Mouse (Mus musculus) hindbrain, embryonic 13.5 days (tissue): ENCODE results near the gene Chmp3. TPM values are rescaled to one million over a fixed set of nuclear protein-coding genes. Genes with fewer than 3 reads are reported as not detected.

ENCODE experiments used
- ATAC-seq: fragments of 200-750 bp; cut with Nextera tagmentation; 2 replicates; pipeline ENCODE4 v1.8.0; 2017; ENCODE audit warnings: moderate TSS enrichment; ENCODE audit not compliant: low FRiP score
- H3K27ac ChIP-seq: fragments of 300-500 bp; sonication (generic); 2 replicates; pipeline ENCODE4 v1.5.1; 2015; ENCODE audit warnings: inconsistent platforms, mild to moderate bottlenecking, moderate library complexity
- H3K27me3 ChIP-seq: fragments of 300-500 bp; sonication (generic); 2 replicates; pipeline ENCODE4 v1.6.1; 2015; ENCODE audit warnings: mild to moderate bottlenecking, inconsistent platforms
- H3K36me3 ChIP-seq: fragments of 300-500 bp; sonication (generic); 2 replicates; pipeline ENCODE4 v1.6.1; 2015; ENCODE audit warnings: mild to moderate bottlenecking, inconsistent platforms
- H3K4me1 ChIP-seq: fragments of 300-500 bp; sonication (generic); replicated peaks from 2 replicates; pipeline ENCODE4 v1.6.1; 2015; ENCODE audit warnings: inconsistent platforms
- H3K4me2 ChIP-seq: fragments of 300-500 bp; sonication (generic); 2 replicates; pipeline ENCODE4 v1.6.1; 2015; ENCODE audit warnings: inconsistent platforms, mild to moderate bottlenecking, moderate library complexity
- H3K4me3 ChIP-seq: fragments of 300-500 bp; sonication (generic); 2 replicates; pipeline ENCODE4 v1.5.1; 2015; ENCODE audit warnings: mild to moderate bottlenecking, inconsistent platforms
- H3K9ac ChIP-seq: fragments of 300-500 bp; sonication (generic); 2 replicates; pipeline ENCODE4 v1.6.1; 2015; ENCODE audit warnings: mild to moderate bottlenecking, inconsistent platforms
- H3K9me3 ChIP-seq: fragments of 300-500 bp; sonication (generic); 2 replicates; pipeline ENCODE4 v1.6.1; 2016; ENCODE audit warnings: inconsistent platforms
- WGBS: fragments of 180-500 bp; shearing (Covaris S2); methylation state at CpG from one replicate; pipeline ENCODE4 v1.1.7; 2015; 5-methylcytosine and 5-hydroxymethylcytosine counted together
- polyA plus RNA-seq: library from polyadenylated mRNA; unstranded; fragments of >200 nt; fragmentation: Nextera tagmentation; extraction: Ambion mirVana; gene quantifications from 2 replicates; pipeline ENCODE4 v1.2.1, GENCODE M21; 2015

Gene Chmp3
- polyA plus RNA-seq, 1 experiment from 2014 or later, result 53.9 TPM

DNA sequence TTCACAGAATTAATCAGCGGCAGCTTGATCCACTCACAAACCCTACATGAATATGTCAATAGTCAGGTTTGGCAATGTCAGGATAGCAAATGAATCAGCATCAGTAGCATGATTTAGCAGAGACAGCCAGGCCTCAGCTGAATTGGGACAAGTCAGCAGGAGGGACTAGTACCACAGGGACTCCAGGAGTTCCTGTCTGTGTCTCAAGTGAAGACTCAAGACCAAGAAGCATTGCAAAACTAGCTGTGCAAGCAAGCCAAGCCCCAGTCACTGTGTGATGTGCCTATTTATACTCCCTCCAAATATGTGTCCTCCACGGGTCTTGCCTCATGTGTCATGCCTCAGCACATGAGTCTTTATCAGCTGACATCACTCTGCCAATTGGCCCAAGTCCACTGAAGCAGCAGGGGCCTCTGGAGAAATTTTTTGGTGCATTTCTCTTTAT, 11.9 kb downstream of the Chmp3 start:
- 94% methylated on average over 2 of the region's 2 CpGs for WGBS
- Histone ChIP-seq H3K4me1 (no peaks in the 10 kb centered on the region), H3K9me3 (no peaks in the 10 kb centered on the region), H3K36me3 (peaks cover 8% of the 10 kb centered on the region), H3K4me3 (no peak overlapping the region), H3K4me2 (no peak overlapping the region), H3K27ac (no peak overlapping the region), H3K9ac (no peak overlapping the region), H3K27me3 (no peaks in the 10 kb centered on the region)
- no peak for ATAC-seq

GRCm38 (mm10) chr6:71556826-71557225, 13.2 kb downstream of the Chmp3 start:
- Histone ChIP-seq H3K9ac (no peak overlapping the region), H3K4me2 (no peak overlapping the region), H3K27me3 (no peaks in the 10 kb centered on the region), H3K9me3 (no peaks in the 10 kb centered on the region), H3K4me3 (no peak overlapping the region), H3K4me1 (no peaks in the 10 kb centered on the region), H3K36me3 (peaks cover 17% of the 10 kb centered on the region), H3K27ac (no peak overlapping the region)
- ATAC-seq, result no peak
- 100% methylated on average over 2 of the region's 2 CpGs for WGBS

GRCm38 (mm10) chr6:71568616-71569015, 25.0 kb downstream of the Chmp3 start:
- H3K9me3 ChIP-seq, result no peaks in the 10 kb centered on the region
- H3K27me3 ChIP-seq, result no peaks in the 10 kb centered on the region
- peaks cover 28% of the 10 kb centered on the region; the same call in 1 of the 2 replicates for H3K36me3 ChIP-seq
- 94% methylated on average over 3 of the region's 3 CpGs for WGBS
- H3K4me1 ChIP-seq, result no peaks in the 10 kb centered on the region; the same call in 1 of the 2 replicates
- no peak overlapping the region for H3K4me3 ChIP-seq
- no peak overlapping the region for H3K4me2 ChIP-seq
- H3K27ac ChIP-seq, result no peak overlapping the region
- no peak overlapping the region for H3K9ac ChIP-seq
- ATAC-seq, result no peak

DNA sequence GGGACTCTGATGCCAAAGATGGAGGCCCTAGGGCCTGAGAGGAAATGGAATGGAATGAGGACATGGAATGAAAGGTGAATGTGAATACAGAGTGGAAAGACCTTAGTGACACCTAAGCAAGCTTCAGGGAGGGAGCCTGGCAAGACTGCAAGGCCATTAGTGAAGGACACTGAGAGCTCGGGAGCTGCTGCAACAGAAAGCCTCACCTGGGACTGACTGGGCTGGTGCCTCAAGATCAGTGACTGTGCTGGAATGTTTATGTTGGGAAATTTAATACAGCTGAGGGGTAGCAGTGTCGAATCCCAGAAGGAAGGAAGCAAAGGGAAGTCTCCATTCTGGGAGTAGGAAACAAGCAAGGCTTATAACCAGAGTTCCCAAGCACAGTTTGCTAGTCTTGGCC, 25.4 kb downstream of the Chmp3 start:
- Histone ChIP-seq H3K27ac (no peak overlapping the region), H3K9me3 (no peaks in the 10 kb centered on the region), H3K36me3 (peaks cover 32% of the 10 kb centered on the region), H3K9ac (no peak overlapping the region), H3K4me2 (no peak overlapping the region), H3K4me3 (no peak overlapping the region), H3K4me1 (no peaks in the 10 kb centered on the region; the same call in 1 of the 2 replicates), H3K27me3 (no peaks in the 10 kb centered on the region)
- 80% methylated on average over 2 of the region's 2 CpGs for WGBS
- no peak for ATAC-seq

GRCm38 (mm10) chr6:71575359-71575758, 31.8 kb downstream of the Chmp3 start:
- H3K36me3 ChIP-seq, result peaks cover 56% of the 10 kb centered on the region
- no peaks in the 10 kb centered on the region for H3K9me3 ChIP-seq
- H3K4me2 ChIP-seq, result no peak overlapping the region
- WGBS, result 95% methylated on average over 1 of the region's 1 CpGs
- no peak overlapping the region for H3K9ac ChIP-seq
- no peak overlapping the region for H3K27ac ChIP-seq
- no peak overlapping the region for H3K4me3 ChIP-seq
- no peaks in the 10 kb centered on the region for H3K4me1 ChIP-seq
- ATAC-seq, result no peak
- H3K27me3 ChIP-seq, result no peaks in the 10 kb centered on the region

- Histone ChIP-seq H3K27me3 (no peaks in the 10 kb centered on the region), H3K9ac (no peak overlapping the region), H3K4me3 (no peak overlapping the region), H3K4me2 (no peak overlapping the region), H3K4me1 (no peaks in the 10 kb centered on the region), H3K36me3 (peaks cover 39% of the 10 kb centered on the region), H3K9me3 (no peaks in the 10 kb centered on the region), H3K27ac (no peak overlapping the region)
- 95% methylated on average over 11 of the region's 11 CpGs for WGBS
- ATAC-seq, result no peak
Observed at GRCm38 (mm10) chr6:71579478-71579877, 35.9 kb downstream of the Chmp3 start.

- Histone ChIP-seq H3K27me3 (no peaks in the 10 kb centered on the region), H3K9me3 (no peaks in the 10 kb centered on the region), H3K9ac (no peak overlapping the region), H3K4me3 (no peak overlapping the region), H3K27ac (no peak overlapping the region), H3K4me1 (no peaks in the 10 kb centered on the region), H3K4me2 (no peak overlapping the region), H3K36me3 (peaks cover 48% of the 10 kb centered on the region)
- ATAC-seq, result no peak
- 80% methylated on average over 4 of the region's 4 CpGs for WGBS
Observed at GRCm38 (mm10) chr6:71583198-71583597, 39.6 kb downstream of the Chmp3 start.

DNA sequence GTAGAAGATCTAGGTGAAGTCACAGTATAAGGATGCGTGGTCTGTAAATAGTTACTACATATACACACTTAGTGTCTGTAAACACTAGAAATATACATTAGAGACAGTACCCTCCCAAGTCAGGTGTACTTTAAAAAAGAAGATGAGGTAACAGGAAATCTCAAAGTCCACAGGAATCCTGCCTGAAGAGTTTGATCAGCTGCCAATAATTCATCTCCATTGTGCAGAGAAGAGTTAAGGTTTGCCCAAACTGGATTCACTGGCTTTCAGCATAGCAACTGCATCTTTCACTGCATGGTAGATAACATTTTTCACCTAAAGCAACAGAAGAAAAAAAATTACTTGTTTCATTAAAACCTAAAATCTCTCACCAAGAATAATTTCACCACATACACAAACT, 45.8 kb downstream of the Chmp3 start:
- no peak for ATAC-seq
- Histone ChIP-seq H3K4me3 (no peak overlapping the region), H3K27me3 (no peaks in the 10 kb centered on the region), H3K36me3 (peaks cover 81% of the 10 kb centered on the region), H3K9me3 (no peaks in the 10 kb centered on the region), H3K4me1 (no peaks in the 10 kb centered on the region), H3K4me2 (no peak overlapping the region), H3K27ac (no peak overlapping the region), H3K9ac (no peak overlapping the region)
- WGBS, result 97% methylated on average over 1 of the region's 1 CpGs

GRCm38 (mm10) chr6:71590154-71590553, 46.6 kb downstream of the Chmp3 start:
- Histone ChIP-seq H3K36me3 (peaks cover 88% of the 10 kb centered on the region), H3K9me3 (no peaks in the 10 kb centered on the region), H3K27me3 (no peaks in the 10 kb centered on the region), H3K4me3 (no peak overlapping the region), H3K4me1 (no peaks in the 10 kb centered on the region), H3K27ac (no peak overlapping the region), H3K4me2 (no peak overlapping the region), H3K9ac (no peak overlapping the region)
- ATAC-seq, result no peak
- 93% methylated on average over 4 of the region's 4 CpGs for WGBS

DNA sequence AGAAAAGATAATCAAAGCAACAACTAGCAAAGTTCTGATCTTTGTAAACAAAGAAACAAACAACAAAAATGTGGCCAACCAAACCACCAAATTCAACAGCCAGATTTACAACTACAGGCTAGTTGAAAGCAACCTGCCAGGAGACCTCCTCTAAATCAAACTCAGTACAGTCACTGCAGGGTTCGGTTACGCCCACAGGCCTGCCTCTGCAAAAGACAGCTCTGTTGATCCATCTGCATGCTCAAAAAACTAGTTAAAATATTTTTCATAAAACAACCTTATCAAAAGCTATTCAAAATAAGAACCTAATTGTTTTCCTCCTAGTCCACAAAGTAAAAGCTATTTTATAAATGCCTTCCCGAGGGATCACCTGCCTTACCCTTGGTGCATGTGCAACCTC, 64.2 kb downstream of the Chmp3 start:
- WGBS, result 92% methylated on average over 3 of the region's 3 CpGs
- no peak overlapping the region for H3K27ac ChIP-seq
- no peak overlapping the region for H3K4me2 ChIP-seq

DNA sequence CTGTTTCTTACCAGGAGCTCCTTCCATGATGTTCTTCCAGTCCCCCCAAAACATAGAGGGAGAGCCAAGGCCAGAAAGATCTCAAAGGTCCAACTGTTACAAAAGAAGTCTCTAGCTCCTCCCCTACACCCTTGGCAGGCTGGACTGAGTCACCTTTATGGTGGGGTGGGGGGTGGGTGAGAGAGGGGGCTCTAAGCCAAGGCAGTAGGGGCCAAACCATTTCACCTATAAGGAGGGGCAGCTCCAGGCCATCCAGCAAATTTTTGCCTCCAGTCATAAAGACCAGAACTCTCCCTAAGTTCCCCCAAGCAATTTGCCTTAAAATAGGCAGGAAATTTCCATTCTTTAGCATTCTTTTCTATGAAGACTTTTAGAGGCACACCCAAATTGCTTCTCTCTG, 65.4 kb downstream of the Chmp3 start:
- Histone ChIP-seq H3K36me3 (peaks cover 74% of the 10 kb centered on the region), H3K27ac (no peak overlapping the region)

More for the DNA sequence above, 64.2 kb downstream of the Chmp3 start:
- no peak overlapping the region for H3K9ac ChIP-seq
- peaks cover 76% of the 10 kb centered on the region for H3K36me3 ChIP-seq
- no peaks in the 10 kb centered on the region for H3K27me3 ChIP-seq
- no peak for ATAC-seq
- H3K9me3 ChIP-seq, result no peaks in the 10 kb centered on the region
- H3K4me3 ChIP-seq, result no peak overlapping the region
- no peaks in the 10 kb centered on the region for H3K4me1 ChIP-seq

DNA sequence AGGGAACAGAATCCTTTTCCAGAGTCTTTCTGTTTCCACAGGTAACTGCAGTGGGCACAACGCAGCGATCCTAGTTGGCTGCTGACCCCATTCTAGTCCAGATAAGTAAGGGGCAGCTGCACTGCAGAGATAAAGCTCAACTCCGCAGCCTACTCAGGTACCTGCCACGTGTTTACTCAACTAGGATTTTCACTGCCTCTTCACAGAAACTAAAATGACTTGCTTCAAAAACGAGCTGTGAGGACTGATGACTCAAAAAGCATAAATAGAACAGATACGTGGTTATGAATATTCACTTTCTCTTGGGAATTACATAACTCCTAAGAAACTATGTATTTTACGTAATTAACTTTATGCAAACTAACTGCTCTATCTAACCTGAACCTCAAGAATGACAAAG, 66.4 kb downstream of the Chmp3 start:
- Histone ChIP-seq H3K27ac (no peak overlapping the region), H3K4me1 (no peaks in the 10 kb centered on the region), H3K4me3 (no peak overlapping the region), H3K9me3 (no peaks in the 10 kb centered on the region), H3K36me3 (peaks cover 70% of the 10 kb centered on the region), H3K4me2 (no peak overlapping the region), H3K27me3 (no peaks in the 10 kb centered on the region), H3K9ac (no peak overlapping the region)
- no peak for ATAC-seq
- WGBS, result 95% methylated on average over 7 of the region's 7 CpGs

More for the DNA sequence above, 65.4 kb downstream of the Chmp3 start:
- Histone ChIP-seq H3K9ac (no peak overlapping the region), H3K4me3 (no peak overlapping the region), H3K27me3 (no peaks in the 10 kb centered on the region), H3K4me1 (no peaks in the 10 kb centered on the region), H3K9me3 (no peaks in the 10 kb centered on the region), H3K4me2 (no peak overlapping the region)
- no peak for ATAC-seq

DNA sequence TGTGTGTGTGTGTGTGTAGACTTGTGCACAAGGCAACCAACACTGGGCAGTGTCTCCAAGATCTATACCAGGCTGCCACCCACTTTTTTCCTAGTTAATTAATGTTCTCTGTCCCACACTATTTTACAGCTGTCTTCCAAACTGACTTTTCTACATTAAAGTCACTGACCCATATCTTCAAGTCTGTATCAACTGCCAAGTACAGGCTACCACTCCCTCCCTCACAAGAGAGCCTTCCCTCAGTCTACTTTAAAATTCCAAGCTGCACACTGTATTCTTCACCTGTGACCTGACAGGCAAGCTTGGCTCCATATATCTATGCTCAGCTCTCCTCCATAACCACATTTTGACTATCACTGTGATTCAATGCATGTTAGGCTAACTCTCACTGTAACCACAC, 69.6 kb downstream of the Chmp3 start:
- H3K9me3 ChIP-seq, result no peaks in the 10 kb centered on the region
- H3K4me2 ChIP-seq, result no peak overlapping the region
- no peaks in the 10 kb centered on the region for H3K4me1 ChIP-seq
- H3K36me3 ChIP-seq, result peaks cover 74% of the 10 kb centered on the region
- H3K9ac ChIP-seq, result no peak overlapping the region
- no peak overlapping the region for H3K27ac ChIP-seq
- ATAC-seq, result no peak
- no peak overlapping the region for H3K4me3 ChIP-seq
- no peaks in the 10 kb centered on the region for H3K27me3 ChIP-seq

GRCm38 (mm10) chr6:71616959-71617358, 73.4 kb downstream of the Chmp3 start:
- Histone ChIP-seq H3K36me3 (peaks cover 71% of the 10 kb centered on the region), H3K9ac (no peak overlapping the region), H3K4me1 (no peaks in the 10 kb centered on the region), H3K27me3 (no peaks in the 10 kb centered on the region), H3K4me2 (no peak overlapping the region), H3K4me3 (no peak overlapping the region), H3K9me3 (no peaks in the 10 kb centered on the region), H3K27ac (no peak overlapping the region)
- WGBS, result 88% methylated on average over 5 of the region's 5 CpGs
- ATAC-seq, result no peak
